9 mouse cellular contexts compared by ENCODE assay signal in the genomic region with DNA sequence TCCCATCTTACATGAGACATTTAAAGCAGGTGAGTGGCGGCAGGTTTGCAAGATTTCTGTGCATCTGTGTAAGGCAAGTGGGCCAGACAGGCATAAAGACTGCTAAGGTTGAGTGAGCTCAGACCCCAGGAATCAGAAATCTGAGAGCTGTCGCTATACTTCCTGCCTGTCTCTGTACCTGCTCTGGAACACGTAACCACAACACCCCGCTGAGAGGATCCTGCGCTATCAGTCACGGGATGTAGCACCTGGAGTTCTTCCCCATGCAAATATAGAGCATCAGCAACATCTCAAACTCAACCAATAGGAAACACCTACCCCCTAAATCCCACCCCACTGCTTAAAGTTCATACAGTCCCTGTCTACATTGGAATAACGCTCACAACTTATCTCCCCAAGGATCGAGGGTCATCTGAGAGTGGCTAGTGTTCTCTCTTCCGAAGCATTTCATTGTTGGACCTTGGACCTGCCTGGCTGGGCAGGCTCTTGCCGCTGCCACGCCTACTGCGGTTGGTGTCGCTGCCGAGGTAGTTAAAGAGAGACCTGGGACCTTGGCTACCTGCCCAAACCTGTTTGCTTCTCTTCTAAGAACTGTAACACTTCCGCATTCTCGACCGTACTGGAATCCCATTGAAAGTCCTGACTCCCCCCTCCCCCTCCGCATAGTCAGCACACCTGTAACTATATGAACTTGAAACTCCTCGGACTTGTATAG. TPM values are rescaled to one million over a fixed set of nuclear protein-coding genes. Genes with fewer than 3 reads are reported as not detected.
A peak's percentile ranks its signal among the peaks of the same experiment; 100 is the strongest.
DNase-seq lines count a peak whose midpoint lies in the region; ATAC-seq lines count a peak whose summit lies in the region.
"Had no signal": no experiment of that assay in that cellular context is flagged by ENCODE, and none has a peak within 500 bp of the region (broad histone marks: within the 10 kb centered on the region; RNA-seq: fewer than 3 reads in every experiment).

No protein-coding gene starts in this region.

- no peak for ATAC-seq in heart, embryonic 15.5 days (replicated peaks; ENCODE audit: insufficient number of reproducible peaks, insufficient read depth, low FRiP score, low read depth)
- ATAC-seq in limb, embryonic 11.5 days (ENCODE audit: insufficient number of reproducible peaks, low FRiP score, low TSS enrichment, low read depth) = no peak

- H3K4me2 ChIP-seq in heart, embryonic 15.5 days = peak overlapping the region; percentile 59
- no peak overlapping the region for H3K4me2 ChIP-seq in limb, embryonic 11.5 days (ENCODE audit: low read depth, severe bottlenecking)
- H3K4me2 ChIP-seq: neural tube, embryonic 13.5 days had no signal

- H3K27ac ChIP-seq in heart, embryonic 15.5 days = no peak overlapping the region
- H3K27ac ChIP-seq in limb, embryonic 11.5 days (replicated peaks; ENCODE audit: low read depth, low read length) = no peak overlapping the region
- H3K27ac ChIP-seq: neural tube, embryonic 13.5 days had no signal

- H3K4me3 ChIP-seq in heart, embryonic 15.5 days = peak overlapping the region; percentile 28
- H3K4me3 ChIP-seq in limb, embryonic 11.5 days (ENCODE audit: low read depth, low read length) = no peak overlapping the region
- H3K4me3 ChIP-seq: neural tube, embryonic 13.5 days had no signal

- no peaks in the 10 kb centered on the region for H3K36me3 ChIP-seq in heart, embryonic 15.5 days
- no peaks in the 10 kb centered on the region for H3K36me3 ChIP-seq in limb, embryonic 11.5 days (ENCODE audit: control insufficient read depth, insufficient read depth, low read length)
- H3K36me3 ChIP-seq: neural tube, embryonic 13.5 days had no signal

- DNase-seq in spleen, adult 12 weeks (ENCODE audit: low spot score) = peak; percentile 29
- DNase-seq in spleen, postnatal 4 days (ENCODE audit: low spot score in 2 of 2) = no peak
- DNase-seq in limb, embryonic 11.5 days (ENCODE audit: low spot score) = peak; percentile 38
- DNase-seq in mesoderm, embryonic 11.5 days (ENCODE audit: low read depth, low spot score) = peak; percentile 21
- no peak for DNase-seq in cerebellum, adult 18-20 months
- DNase-seq in layer of hippocampus, adult 9-10 months (ENCODE audit: low spot score) = no peak
- no peak for DNase-seq in right cerebral cortex, adult 2 months (ENCODE audit: low spot score in 2 of 2)

- WGBS in heart, embryonic 15.5 days = 7% methylated on average over 19 of the region's 19 CpGs
- WGBS in limb, embryonic 11.5 days = 11% methylated on average over 19 of the region's 19 CpGs

- H3K9ac ChIP-seq in heart, embryonic 15.5 days = no peak overlapping the region
- no peak overlapping the region for H3K9ac ChIP-seq in limb, embryonic 11.5 days (ENCODE audit: low read length)
- H3K9ac ChIP-seq: neural tube, embryonic 13.5 days had no signal

- no peaks in the 10 kb centered on the region for H3K9me3 ChIP-seq in heart, embryonic 15.5 days (replicated peaks)
- H3K9me3 ChIP-seq in limb, embryonic 11.5 days (ENCODE audit: control insufficient read depth, low read length) = no peaks in the 10 kb centered on the region
- H3K9me3 ChIP-seq: neural tube, embryonic 13.5 days had no signal

- H3K27me3 ChIP-seq in heart, embryonic 15.5 days = peaks cover 3% of the 10 kb centered on the region; the same call in 1 of the 2 replicates
- H3K27me3 ChIP-seq in limb, embryonic 11.5 days (ENCODE audit: control insufficient read depth, insufficient read depth, low read length) = 0 out of 2 replicates have a peak, but pooled peaks cover 3% of the 10 kb centered on the region

- 0 out of 2 replicates have a peak, but pooled peaks cover 5% of the 10 kb centered on the region for H3K4me1 ChIP-seq in heart, embryonic 15.5 days (replicated peaks)
- H3K4me1 ChIP-seq in limb, embryonic 11.5 days (ENCODE audit: control insufficient read depth, insufficient read depth, low read length) = no peaks in the 10 kb centered on the region

RNA-seq across cellular contexts. Expression of gene Skp1a, which starts 7.7 kb away (rescaled TPM):
- polyA plus RNA-seq in heart, embryonic 15.5 days (2015; fragmentation: Nextera tagmentation; extraction: Ambion mirVana) = 464 and 512 TPM in 2 replicates
- polyA plus RNA-seq in limb, embryonic 11.5 days (2014; fragmentation: Nextera tagmentation; extraction: Ambion mirVana) = 915 and 1,008 TPM in 2 replicates

RNA-seq across cellular contexts. Expression of gene Olfr1371, which starts 10.3 kb away (rescaled TPM):
- not detected in 2 replicates for polyA plus RNA-seq in heart, embryonic 15.5 days (2015; fragmentation: Nextera tagmentation; extraction: Ambion mirVana)
- polyA plus RNA-seq in limb, embryonic 11.5 days (2014; fragmentation: Nextera tagmentation; extraction: Ambion mirVana) = not detected in 2 replicates
- polyA plus RNA-seq: neural tube, embryonic 13.5 days had no signal

RNA-seq across cellular contexts. Expression of gene Tcf7, which starts 58.7 kb away (rescaled TPM):
- polyA plus RNA-seq in heart, embryonic 15.5 days (2015; fragmentation: Nextera tagmentation; extraction: Ambion mirVana) = 5.0 and 36.0 TPM in 2 replicates
- polyA plus RNA-seq in limb, embryonic 11.5 days (2014; fragmentation: Nextera tagmentation; extraction: Ambion mirVana) = 19.4 and 20.8 TPM in 2 replicates

Comparison
In these comparisons a context has a peak if more than half of its experiments do, and no peak if none do; other contexts are left out.
1. DNase-seq: peak in spleen, adult 12 weeks (single experiment), limb, embryonic 11.5 days (single experiment) and mesoderm, embryonic 11.5 days (single experiment); none in spleen, postnatal 4 days (0 of 2), cerebellum, adult 18-20 months (0 of 2), layer of hippocampus, adult 9-10 months (single experiment) and right cerebral cortex, adult 2 months (0 of 2).